Mouse (Mus musculus) large intestine, adult 2 months (tissue): ENCODE results near the gene Prss46. TPM values are rescaled to one million over a fixed set of nuclear protein-coding genes. Genes with fewer than 3 reads are reported as not detected.
"Not testable (repeated sequence)": the region's sequence is repeated elsewhere in the genome, so short reads cannot be mapped to it uniquely, and the experiment has no call there.

Source experiments
- DNase-seq: peaks from one replicate; pipeline ENCODE4 v3.0.0-alpha.2; 2012; ENCODE audit warnings: low read depth, low spot score
- WGBS: fragments of 180-500 bp; shearing (Covaris S2); methylation state at CpG from one replicate; pipeline ENCODE4 v1.1.7; 2018; 5-methylcytosine and 5-hydroxymethylcytosine counted together
- polyA plus RNA-seq: library from polyadenylated mRNA; depleted of rRNA; stranded (reverse); fragments of >200 nt; gene quantifications from 2 replicates; pipeline ENCODE4 v1.2.3, GENCODE M21; 2012; rRNA removed

Gene Prss46
- polyA plus RNA-seq, result not detected in 2 replicates

- DNase-seq, result no peak
- 77% methylated on average over 10 of the region's 10 CpGs for WGBS
Observed at GRCm38 (mm10) chr9:110844206-110844605, at the start of gene Prss46. Gene Prss46, plus strand, starts transcription at chr9:110844506.

GRCm38 (mm10) chr9:110797013-110797412, 47.3 kb upstream of the Prss46 start:
- no peak for DNase-seq
- 70% methylated on average over 10 of the region's 10 CpGs for WGBS

GRCm38 (mm10) chr9:110797866-110798265, 46.4 kb upstream of the Prss46 start, which contains the start of gene Prss42:
Gene Prss42, plus strand, starts transcription at chr9:110798166.
- 93% methylated on average over 14 of the region's 14 CpGs for WGBS
- DNase-seq, result no peak

- 87% methylated on average over 8 of the region's 8 CpGs for WGBS
- no peak for DNase-seq
Observed at GRCm38 (mm10) chr9:110800834-110801479, 43.3 kb upstream of the Prss46 start.

GRCm38 (mm10) chr9:110803294-110803693, 41.0 kb upstream of the Prss46 start:
- WGBS, result 72% methylated on average over 4 of the region's 4 CpGs

DNA sequence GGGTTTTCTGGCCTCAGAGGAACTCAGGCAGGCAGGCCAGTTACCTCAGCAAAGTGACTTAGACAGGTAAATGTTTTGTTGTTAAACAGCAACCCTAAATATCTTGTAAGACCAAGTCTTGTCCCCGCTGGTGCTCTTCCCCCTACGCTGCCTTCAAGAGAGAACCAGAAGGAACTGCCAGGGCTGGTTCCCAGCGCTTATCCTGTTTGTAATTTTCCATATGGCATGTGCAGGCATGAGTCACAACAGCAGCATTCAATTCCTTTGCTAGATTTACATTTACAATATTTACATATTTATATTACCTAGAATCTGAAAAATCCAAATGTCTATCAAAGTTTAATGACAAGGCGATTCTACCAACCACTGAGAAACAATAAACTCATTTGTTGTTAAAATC, 34.3 kb upstream of the Prss46 start:
- WGBS, result 40% methylated on average over 4 of the region's 4 CpGs
- DNase-seq, result no peak

More at GRCm38 (mm10) chr9:110803294-110803693, 41.0 kb upstream of the Prss46 start:
- no peak for DNase-seq

DNA sequence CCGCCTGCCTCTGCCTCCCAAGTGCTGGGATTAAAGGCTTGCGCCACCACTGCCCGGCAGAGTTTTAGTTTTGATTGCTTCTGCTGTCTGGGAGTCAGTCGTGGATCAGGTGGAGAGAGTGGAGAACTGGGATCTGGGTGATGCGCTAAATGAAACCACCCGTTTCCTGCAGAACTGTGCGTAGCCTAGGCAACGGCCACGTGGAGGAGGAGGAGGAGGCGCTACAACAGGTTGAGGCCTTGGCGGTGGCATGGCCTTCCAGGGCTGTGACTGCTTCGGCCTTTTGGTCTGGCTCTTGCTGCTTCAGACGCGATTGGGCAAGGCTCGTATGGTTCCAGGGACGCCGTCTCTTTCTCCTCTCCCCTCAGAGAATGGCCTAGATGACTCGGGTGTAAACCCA, 30.5 kb upstream of the Prss46 start, which contains the start of gene Prss44:
Gene Prss44 (plus strand): TSS at position 206 of the 400 bp plus-strand sequence.
- no peak for DNase-seq
- WGBS, result 59% methylated on average over 18 of the region's 18 CpGs

DNA sequence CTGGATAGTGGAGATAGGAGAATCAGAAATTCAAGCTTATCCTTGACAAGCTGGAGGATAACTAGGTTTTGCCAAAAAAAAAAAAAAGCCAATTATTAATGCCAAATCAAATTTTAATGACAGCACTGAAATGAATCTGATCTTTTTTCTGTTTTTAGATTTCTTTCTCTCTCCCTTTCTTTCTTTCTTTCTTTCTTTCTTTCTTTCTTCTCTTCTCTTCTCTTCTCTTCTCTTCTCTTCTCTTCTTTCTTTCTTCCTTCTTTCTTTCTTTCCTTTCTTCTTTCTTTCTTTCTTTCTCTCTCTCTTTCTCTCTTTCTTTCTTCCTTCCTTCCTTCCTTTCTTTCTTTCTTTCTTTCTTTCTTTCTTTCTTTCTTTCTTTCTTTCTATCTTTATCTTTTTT, 23.8 kb upstream of the Prss46 start:
- DNase-seq, result not testable (repeated sequence)

DNA sequence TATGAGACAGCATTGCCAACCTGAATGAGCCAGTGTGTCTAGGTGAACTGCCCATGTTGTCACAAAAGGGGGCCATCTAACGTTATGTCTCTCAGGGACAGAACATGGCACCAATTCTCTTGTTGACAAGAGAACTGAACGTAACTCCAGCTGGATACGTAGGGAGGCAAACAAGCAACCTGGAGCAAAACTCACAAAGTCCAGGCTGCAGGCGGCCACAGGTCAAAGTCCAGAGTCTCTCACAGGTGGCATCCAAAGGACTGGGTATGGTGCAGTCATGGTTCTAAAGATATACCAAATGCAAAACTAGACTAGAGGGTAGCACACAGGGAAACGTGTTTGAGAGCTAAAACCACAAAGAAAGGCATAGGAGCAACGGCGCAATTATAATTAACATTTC, 22.9 kb upstream of the Prss46 start:
- DNase-seq, result no peak
- 53% methylated on average over 7 of the region's 7 CpGs for WGBS

GRCm38 (mm10) chr9:110825426-110825825, 18.9 kb upstream of the Prss46 start:
- no peak for DNase-seq
- WGBS, result 64% methylated on average over 4 of the region's 4 CpGs

DNA sequence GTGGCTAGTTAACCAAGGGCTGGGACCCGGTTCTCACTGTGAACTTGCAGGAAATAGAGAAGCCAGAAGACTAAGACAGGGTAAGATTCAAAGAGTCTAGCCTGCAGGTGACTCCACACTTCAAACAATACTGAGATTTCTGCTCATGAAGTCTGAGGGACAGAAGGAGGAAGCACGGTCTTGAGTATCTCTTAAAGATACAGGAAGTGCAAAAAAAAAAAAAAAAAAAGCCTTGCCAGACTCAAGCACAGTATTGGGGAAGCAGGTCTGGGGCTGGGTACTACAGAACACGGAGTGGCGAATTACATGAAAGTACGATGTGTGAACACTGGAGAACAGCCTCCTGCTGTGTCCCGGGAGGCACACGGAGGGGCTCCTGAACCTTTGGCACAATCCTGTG, 18.5 kb upstream of the Prss46 start:
- WGBS, result 58% methylated on average over 7 of the region's 7 CpGs
- no peak for DNase-seq

GRCm38 (mm10) chr9:110826390-110826789, 17.9 kb upstream of the Prss46 start, which contains the start of gene Prss43:
Gene Prss43, plus strand, starts transcription at chr9:110826690.
- 68% methylated on average over 3 of the region's 3 CpGs for WGBS

GRCm38 (mm10) chr9:110833021-110833420, 11.3 kb upstream of the Prss46 start:
- 72% methylated on average over 5 of the region's 5 CpGs for WGBS
- DNase-seq, result no peak

More at GRCm38 (mm10) chr9:110826390-110826789, 17.9 kb upstream of the Prss46 start, which contains the start of gene Prss43:
- no peak for DNase-seq

- DNase-seq, result no peak
- WGBS, result 81% methylated on average over 19 of the region's 19 CpGs
Observed at GRCm38 (mm10) chr9:110834411-110834810, 9.9 kb upstream of the Prss46 start, which contains the start of gene Prss45. Gene Prss45, plus strand, starts transcription at chr9:110834588.

- no peak for DNase-seq
- WGBS, result 46% methylated on average over 10 of the region's 10 CpGs
Observed at GRCm38 (mm10) chr9:110834961-110835360, 9.3 kb upstream of the Prss46 start.

- WGBS, result 63% methylated on average over 2 of the region's 2 CpGs
Observed at GRCm38 (mm10) chr9:110836112-110836511, 8.2 kb upstream of the Prss46 start.

DNA sequence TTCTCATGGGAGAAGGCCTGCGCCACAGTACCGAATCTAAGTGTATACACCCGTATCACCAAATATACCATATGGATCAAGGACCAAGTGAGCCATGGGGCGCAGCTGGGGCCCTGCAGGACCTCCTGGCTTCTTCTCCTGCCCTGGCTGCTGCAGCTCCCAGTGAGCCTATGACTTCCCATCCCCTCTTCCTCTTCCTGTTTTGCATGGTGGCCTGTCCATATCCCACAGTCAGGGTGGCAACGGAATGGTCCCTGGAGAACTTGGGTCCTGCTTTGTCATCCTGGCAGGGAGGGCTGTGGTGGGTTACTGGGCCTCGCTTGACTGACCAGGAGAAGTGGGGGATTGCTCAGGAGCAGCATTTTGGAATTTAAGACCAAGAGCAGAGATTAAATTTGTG, 3.4 kb upstream of the Prss46 start:
- WGBS, result 79% methylated on average over 6 of the region's 6 CpGs
- DNase-seq, result no peak

More at GRCm38 (mm10) chr9:110836112-110836511, 8.2 kb upstream of the Prss46 start:
- DNase-seq, result no peak

GRCm38 (mm10) chr9:110841438-110841837, 2.9 kb upstream of the Prss46 start:
- WGBS, result 31% methylated on average over 2 of the region's 2 CpGs
- DNase-seq, result no peak

GRCm38 (mm10) chr9:110849162-110849561, 4.9 kb downstream of the Prss46 start:
- WGBS, result 70% methylated on average over 7 of the region's 7 CpGs
- no peak for DNase-seq

DNA sequence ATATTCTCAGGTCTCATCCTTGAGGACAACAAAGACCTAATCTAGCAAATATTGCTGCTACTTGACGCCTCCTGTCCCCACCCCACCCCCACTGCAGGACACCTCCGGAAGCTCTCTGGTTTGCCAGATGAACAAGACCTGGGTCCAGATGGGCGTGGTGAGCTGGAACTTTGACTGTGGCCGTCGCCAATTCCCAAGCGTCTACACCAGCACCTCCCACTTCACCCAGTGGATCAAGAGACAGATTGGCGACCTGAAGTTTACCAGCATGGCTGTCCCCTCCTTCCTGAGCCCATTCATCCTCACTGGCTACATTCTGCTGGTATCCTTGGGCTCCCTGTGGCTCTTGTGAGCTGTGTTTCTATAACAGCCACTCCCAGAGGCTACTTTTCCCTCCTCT, 11.6 kb downstream of the Prss46 start:
- 46% methylated on average over 7 of the region's 7 CpGs for WGBS
- DNase-seq, result no peak

DNA sequence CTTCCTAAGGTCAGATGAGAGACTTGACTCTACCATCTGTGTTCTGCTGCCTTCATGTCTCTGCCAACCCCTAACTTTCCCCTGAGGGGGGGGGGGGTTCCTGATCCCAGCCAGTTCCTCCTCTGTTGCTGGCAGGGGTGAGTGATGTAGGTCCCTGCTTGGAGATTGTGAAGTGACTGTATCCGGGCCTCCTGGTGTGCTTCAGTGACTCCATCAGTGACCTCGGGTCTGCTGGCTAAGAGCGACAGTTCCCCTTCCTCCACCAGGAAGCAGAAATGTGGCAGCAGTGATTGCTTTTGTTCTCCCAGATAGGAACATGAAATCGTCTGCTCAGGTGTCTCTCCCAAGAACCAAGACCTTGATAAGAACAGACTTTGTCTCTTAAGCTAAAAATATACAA, 12.6 kb downstream of the Prss46 start:
- DNase-seq, result no peak
- 41% methylated on average over 4 of the region's 4 CpGs for WGBS
